Mouse (Mus musculus) liver, postnatal 0 days (tissue): ENCODE measurements around the gene Pde7b.

ENCODE experiments used
- CTCF ChIP-seq: sonication (generic); IDR thresholded peaks from 2 replicates; pipeline ENCODE4 v1.5.1; 2016; ENCODE audit warnings: antibody characterized with exemption, low read depth
- EP300 ChIP-seq: IDR thresholded peaks from 2 replicates; pipeline ENCODE4 v1.6.1; 2016; ENCODE audit warnings: antibody characterized with exemption, low read depth, mild to moderate bottlenecking

- TF ChIP-seq CTCF (no peak), EP300 (no peak)
These were observed 51.1 kb downstream of the Pde7b start for GRCm38 (mm10) chr10:20673798-20674197.
